Mouse (Mus musculus) spleen, adult 2 months (tissue): ENCODE results near the gene Ppm1h.

Experiments
- CTCF ChIP-seq: fragments of 200-500 bp; IDR thresholded peaks from 2 replicates; pipeline ENCODE4 v1.5.1; 2011; ENCODE audit warnings: mild to moderate bottlenecking, inconsistent platforms; ENCODE audit not compliant: insufficient read depth, insufficient read length, insufficient replicate concordance; ENCODE audit errors: extremely low read depth
- POLR2A ChIP-seq: fragments of 200-500 bp; IDR thresholded peaks from 2 replicates; pipeline ENCODE4 v1.6.1; 2011; ENCODE audit warnings: low read depth, low read length, inconsistent platforms

GRCm38 (mm10) chr10:122792021-122792966 is 113.7 kb downstream of the Ppm1h start:
- TF ChIP-seq POLR2A (no peak), CTCF (no peak)
